Mouse (Mus musculus) ES-Bruce4 (cell line): Measurements from ENCODE around the gene Gm13178.

ENCODE experiments used
- CTCF ChIP-seq: IDR thresholded peaks from one replicate; pipeline ENCODE4 v1.8.1; 2011; ENCODE audit warnings: low read depth, low read length
- EP300 ChIP-seq: IDR thresholded peaks from 2 replicates; pipeline ENCODE4 v1.6.1; 2011; ENCODE audit warnings: low read depth, low read length; ENCODE audit not compliant: insufficient read depth
- POLR2A ChIP-seq: IDR thresholded peaks from one replicate; pipeline ENCODE4 v1.8.1; 2011; ENCODE audit warnings: low read length; ENCODE audit not compliant: insufficient read depth

- TF ChIP-seq CTCF = no peak
- no peak for TF ChIP-seq POLR2A
- no peak for TF ChIP-seq EP300
These were observed 34.9 kb downstream of the Gm13178 start, which contains the start of gene Gm436 for GRCm38 (mm10) chr4:144686268-144686667.
